Mouse (Mus musculus): ENCODE measurements around the gene Pgpep1l. TPM values are rescaled to one million over a fixed set of nuclear protein-coding genes. Genes with fewer than 3 reads are reported as not detected.
A peak's percentile ranks its signal among the peaks of the same experiment; 100 is the strongest.

Pgpep1l gene
- polyA plus RNA-seq, 1 experiment from 2014 or later: not detected

DNA sequence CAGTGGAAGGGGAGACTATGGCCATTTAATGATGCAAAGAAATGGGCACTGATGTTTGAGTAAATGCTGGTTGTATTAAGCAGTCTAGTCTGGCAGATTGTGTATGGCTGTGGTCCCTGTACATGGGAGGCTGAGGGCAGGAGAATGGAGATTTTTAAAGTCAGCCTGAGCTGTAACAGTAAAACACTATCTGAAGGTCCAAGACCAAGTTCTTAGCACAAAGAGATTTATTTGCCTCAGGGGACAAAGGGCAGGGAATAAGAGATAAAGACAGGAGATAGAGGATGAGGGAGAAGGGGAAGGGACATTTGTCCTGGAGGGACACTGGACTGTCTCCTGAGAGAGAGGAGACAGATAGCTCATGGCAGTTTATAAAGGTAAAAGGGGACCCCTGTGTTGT, 9.5 kb upstream of the Pgpep1l start, which contains the start of gene Fam169b:
Gene Fam169b, plus strand, starts transcription at position 325 of the 400 bp plus-strand sequence.
- Histone ChIP-seq H3K4me2 (ENCODE audit: low read depth, low read length) (no peak within 1 kb of the TSS), H3K36me3 (ENCODE audit: control insufficient read depth, insufficient read depth, low read length) (no peaks in the 10 kb centered on the region), H3K27ac (replicated peaks; ENCODE audit: low read depth, low read length) (no peak within 1 kb of the TSS), H3K9ac (ENCODE audit: low read depth, low read length) (no peak within 1 kb of the TSS), H3K27me3 (replicated peaks; ENCODE audit: control insufficient read depth, insufficient read depth, low read length) (no peaks in the 10 kb centered on the region; the same call in 1 of the 2 replicates), H3K4me3 (ENCODE audit: low read depth, low read length) (no peak within 1 kb of the TSS), H3K4me1 (ENCODE audit: control insufficient read depth, insufficient read depth, low read length) (peaks cover 25% of the 10 kb centered on the region), H3K9me3 (ENCODE audit: control insufficient read depth, low read length) (no peaks in the 10 kb centered on the region)
- ATAC-seq (ENCODE audit: low read depth) (no peak), DNase-seq (ENCODE audit: low spot score) (no peak)

- Histone ChIP-seq H3K36me3 (ENCODE audit: control insufficient read depth, insufficient read depth, low read length) (no peaks in the 10 kb centered on the region), H3K27me3 (replicated peaks; ENCODE audit: control insufficient read depth, insufficient read depth, low read length) (no peaks in the 10 kb centered on the region; the same call in 1 of the 2 replicates), H3K27ac (replicated peaks; ENCODE audit: low read depth, low read length) (no peak overlapping the region), H3K4me1 (ENCODE audit: control insufficient read depth, insufficient read depth, low read length) (peaks cover 20% of the 10 kb centered on the region), H3K9me3 (ENCODE audit: control insufficient read depth, low read length) (no peaks in the 10 kb centered on the region), H3K9ac (ENCODE audit: low read depth, low read length) (no peak overlapping the region), H3K4me2 (ENCODE audit: low read depth, low read length) (no peak overlapping the region), H3K4me3 (ENCODE audit: low read depth, low read length) (no peak overlapping the region)
- no peak for DNase-seq (ENCODE audit: low spot score)
- WGBS: 89% methylated on average over 10 of the region's 10 CpGs
- no peak for ATAC-seq (ENCODE audit: low read depth)
Measured at GRCm38 (mm10) chr7:68272607-68273006, 8.6 kb upstream of the Pgpep1l start.

DNA sequence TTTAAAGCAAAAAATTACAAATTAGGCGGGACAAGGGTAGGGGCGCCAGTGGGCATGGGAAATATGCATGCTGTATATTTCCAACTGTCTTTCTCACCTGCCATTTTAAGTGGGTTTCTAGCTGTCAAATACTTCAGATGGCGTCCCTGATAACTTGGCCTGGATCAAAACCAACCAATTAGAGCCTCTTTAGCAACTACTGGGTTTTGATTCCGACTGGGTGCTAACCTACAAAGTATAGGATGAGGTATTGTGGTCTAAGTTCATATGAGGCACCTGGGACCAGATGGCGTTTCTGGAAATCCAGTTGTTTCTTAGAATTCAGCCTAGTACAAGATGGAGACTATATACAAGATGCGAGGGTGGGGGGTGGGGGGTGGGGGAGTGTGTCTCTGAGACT, 7.8 kb upstream of the Pgpep1l start:
- H3K4me1 ChIP-seq (ENCODE audit: control insufficient read depth, insufficient read depth, low read length): peaks cover 20% of the 10 kb centered on the region
- H3K9me3 ChIP-seq (ENCODE audit: control insufficient read depth, low read length): no peaks in the 10 kb centered on the region
- H3K36me3 ChIP-seq (ENCODE audit: control insufficient read depth, insufficient read depth, low read length): no peaks in the 10 kb centered on the region
- no peak for DNase-seq (ENCODE audit: low spot score)
- no peak overlapping the region for H3K27ac ChIP-seq (replicated peaks; ENCODE audit: low read depth, low read length)
- H3K9ac ChIP-seq (ENCODE audit: low read depth, low read length): no peak overlapping the region
- 87% methylated on average over 6 of the region's 6 CpGs for WGBS
- no peak for ATAC-seq (ENCODE audit: low read depth)
- H3K4me2 ChIP-seq (ENCODE audit: low read depth, low read length): no peak overlapping the region
- no peaks in the 10 kb centered on the region; the same call in 1 of the 2 replicates for H3K27me3 ChIP-seq (replicated peaks; ENCODE audit: control insufficient read depth, insufficient read depth, low read length)
- no peak overlapping the region for H3K4me3 ChIP-seq (ENCODE audit: low read depth, low read length)

DNA sequence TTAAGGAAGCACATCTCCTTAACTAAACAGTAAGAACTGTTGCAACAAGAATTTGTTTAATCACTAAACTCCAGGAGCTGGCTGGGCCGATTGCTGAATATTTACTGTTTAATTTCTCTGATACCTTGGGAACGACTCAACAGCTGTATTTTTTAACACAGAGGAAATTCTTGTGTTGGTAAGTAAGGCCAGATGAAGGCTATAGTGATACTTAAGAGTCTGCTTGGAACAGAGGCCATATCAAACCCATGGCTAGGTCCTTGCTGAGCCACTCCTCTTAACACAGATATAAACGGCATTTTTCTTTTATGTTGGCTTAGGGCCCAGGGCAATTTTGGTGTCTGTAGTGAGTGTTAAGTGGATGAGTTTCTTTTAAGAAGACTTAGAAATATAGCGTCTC, 6.5 kb upstream of the Pgpep1l start:
- DNase-seq (ENCODE audit: low spot score): no peak
- no peaks in the 10 kb centered on the region for H3K36me3 ChIP-seq (ENCODE audit: control insufficient read depth, insufficient read depth, low read length)
- H3K4me2 ChIP-seq (ENCODE audit: low read depth, low read length): no peak overlapping the region
- H3K9me3 ChIP-seq (ENCODE audit: control insufficient read depth, low read length): no peaks in the 10 kb centered on the region
- no peak overlapping the region for H3K4me3 ChIP-seq (ENCODE audit: low read depth, low read length)
- no peak overlapping the region for H3K27ac ChIP-seq (replicated peaks; ENCODE audit: low read depth, low read length)
- no peaks in the 10 kb centered on the region; the same call in 1 of the 2 replicates for H3K27me3 ChIP-seq (replicated peaks; ENCODE audit: control insufficient read depth, insufficient read depth, low read length)
- H3K4me1 ChIP-seq (ENCODE audit: control insufficient read depth, insufficient read depth, low read length): peaks cover 16% of the 10 kb centered on the region
- 37% methylated on average over 4 of the region's 4 CpGs for WGBS
- H3K9ac ChIP-seq (ENCODE audit: low read depth, low read length): no peak overlapping the region
- ATAC-seq (ENCODE audit: low read depth): no peak

DNA sequence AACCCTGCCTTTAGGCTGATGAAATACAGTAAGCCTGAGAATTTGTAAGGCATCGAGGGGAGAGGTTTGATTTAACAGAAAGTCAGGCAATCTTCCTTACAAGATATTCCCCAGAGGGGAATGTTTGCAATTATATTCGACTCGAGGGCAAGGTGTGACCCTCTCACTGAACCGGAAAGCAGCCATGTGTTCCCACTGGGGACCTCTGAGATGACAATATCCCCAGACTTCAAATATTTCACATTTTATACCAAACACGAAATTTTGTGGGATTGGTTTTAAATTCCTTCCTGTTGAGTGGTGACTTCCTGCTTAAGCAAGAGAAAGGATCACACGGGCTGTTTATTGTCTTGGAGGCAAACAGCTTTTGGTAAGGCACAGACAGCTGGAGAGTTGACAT, 2.7 kb upstream of the Pgpep1l start:
- H3K27me3 ChIP-seq (replicated peaks; ENCODE audit: control insufficient read depth, insufficient read depth, low read length): 0 out of 2 replicates have a peak, but pooled peaks cover 3% of the 10 kb centered on the region
- H3K4me1 ChIP-seq (ENCODE audit: control insufficient read depth, insufficient read depth, low read length): peaks cover 26% of the 10 kb centered on the region
- DNase-seq (ENCODE audit: low spot score) (peak; percentile 76), ATAC-seq (ENCODE audit: low read depth) (peak; percentile 2; the same call in 1 of the 2 replicates)
- H3K4me3 ChIP-seq (ENCODE audit: low read depth, low read length): no peak overlapping the region
- WGBS: 3% methylated on average over 6 of the region's 6 CpGs
- H3K27ac ChIP-seq (replicated peaks; ENCODE audit: low read depth, low read length): peak overlapping the region; percentile 42; the same call in 1 of the 2 replicates
- no peak overlapping the region; the same call in 1 of the 2 replicates for H3K9ac ChIP-seq (ENCODE audit: low read depth, low read length)
- no peaks in the 10 kb centered on the region for H3K9me3 ChIP-seq (ENCODE audit: control insufficient read depth, low read length)
- H3K4me2 ChIP-seq (ENCODE audit: low read depth, low read length): peak overlapping the region; percentile 24
- no peaks in the 10 kb centered on the region for H3K36me3 ChIP-seq (ENCODE audit: control insufficient read depth, insufficient read depth, low read length)

- Histone ChIP-seq H3K27ac (replicated peaks; ENCODE audit: low read depth, low read length) (no peak overlapping the region), H3K36me3 (ENCODE audit: control insufficient read depth, insufficient read depth, low read length) (no peaks in the 10 kb centered on the region), H3K9ac (ENCODE audit: low read depth, low read length) (no peak overlapping the region), H3K4me3 (ENCODE audit: low read depth, low read length) (no peak overlapping the region), H3K27me3 (replicated peaks; ENCODE audit: control insufficient read depth, insufficient read depth, low read length) (0 out of 2 replicates have a peak, but pooled peaks cover 3% of the 10 kb centered on the region), H3K9me3 (ENCODE audit: control insufficient read depth, low read length) (0 out of 2 replicates have a peak, but pooled peaks cover 7% of the 10 kb centered on the region), H3K4me1 (ENCODE audit: control insufficient read depth, insufficient read depth, low read length) (peaks cover 26% of the 10 kb centered on the region), H3K4me2 (ENCODE audit: low read depth, low read length) (no peak overlapping the region)
- WGBS: 28% methylated on average over 7 of the region's 7 CpGs
- no peak for ATAC-seq (ENCODE audit: low read depth)
- no peak for DNase-seq (ENCODE audit: low spot score)
Measured at GRCm38 (mm10) chr7:68265391-68265790, 1.4 kb upstream of the Pgpep1l start.

GRCm38 (mm10) chr7:68264531-68264930, 498 bp upstream of the Pgpep1l start:
- Histone ChIP-seq H3K27me3 (replicated peaks; ENCODE audit: control insufficient read depth, insufficient read depth, low read length) (0 out of 2 replicates have a peak, but pooled peaks cover 3% of the 10 kb centered on the region), H3K27ac (replicated peaks; ENCODE audit: low read depth, low read length) (peak overlapping the region; percentile 55; the same call in 1 of the 2 replicates), H3K36me3 (ENCODE audit: control insufficient read depth, insufficient read depth, low read length) (no peaks in the 10 kb centered on the region), H3K9me3 (ENCODE audit: control insufficient read depth, low read length) (0 out of 2 replicates have a peak, but pooled peaks cover 7% of the 10 kb centered on the region), H3K4me1 (ENCODE audit: control insufficient read depth, insufficient read depth, low read length) (peaks cover 26% of the 10 kb centered on the region), H3K4me3 (ENCODE audit: low read depth, low read length) (peak overlapping the region; percentile 29), H3K9ac (ENCODE audit: low read depth, low read length) (no peak overlapping the region; the same call in 1 of the 2 replicates), H3K4me2 (ENCODE audit: low read depth, low read length) (peak overlapping the region; percentile 67)
- peak; percentile 80 for DNase-seq (ENCODE audit: low spot score)
- 14% methylated on average over 14 of the region's 14 CpGs for WGBS
- peak; percentile 35 for ATAC-seq (ENCODE audit: low read depth)

GRCm38 (mm10) chr7:68263346-68264027, 546 bp downstream of the Pgpep1l start:
- Histone ChIP-seq H3K36me3 (ENCODE audit: control insufficient read depth, insufficient read depth, low read length) (no peaks in the 10 kb centered on the region), H3K27ac (replicated peaks; ENCODE audit: low read depth, low read length) (peak overlapping the region; percentile 63), H3K9me3 (ENCODE audit: control insufficient read depth, low read length) (0 out of 2 replicates have a peak, but pooled peaks cover 7% of the 10 kb centered on the region), H3K27me3 (replicated peaks; ENCODE audit: control insufficient read depth, insufficient read depth, low read length) (0 out of 2 replicates have a peak, but pooled peaks cover 3% of the 10 kb centered on the region), H3K4me2 (ENCODE audit: low read depth, low read length) (peak overlapping the region; percentile 67), H3K9ac (ENCODE audit: low read depth, low read length) (no peak overlapping the region), H3K4me3 (ENCODE audit: low read depth, low read length) (peak overlapping the region; percentile 29), H3K4me1 (ENCODE audit: control insufficient read depth, insufficient read depth, low read length) (peaks cover 26% of the 10 kb centered on the region)
- WGBS: 45% methylated on average over 8 of the region's 8 CpGs
- ATAC-seq (ENCODE audit: low read depth) (peak; percentile 17), DNase-seq (ENCODE audit: low spot score) (no peak)
